Mouse (Mus musculus) liver, embryonic 14.5 days (tissue): ENCODE results near the gene Robo1.

ENCODE experiments used
- CTCF ChIP-seq: IDR thresholded peaks from 2 replicates; pipeline ENCODE4 v1.5.1; 2016; ENCODE audit warnings: antibody characterized with exemption, low read depth, control low read depth
- EP300 ChIP-seq: IDR thresholded peaks from 2 replicates; pipeline ENCODE4 v1.6.1; 2016; ENCODE audit warnings: antibody characterized with exemption, low read depth

- TF ChIP-seq CTCF (no peak), EP300 (no peak)
Measured at GRCm38 (mm10) chr16:72959823-72960222, 651.7 kb downstream of the Robo1 start.
